Mouse (Mus musculus) forebrain, embryonic 15.5 days (tissue): Measurements from ENCODE around the gene Pik3r2. TPM values are rescaled to one million over a fixed set of nuclear protein-coding genes. Genes with fewer than 3 reads are reported as not detected.

Source experiments
- ATAC-seq: fragments of 200-750 bp; cut with Nextera tagmentation; replicated peaks from 2 replicates; pipeline ENCODE4 v1.8.0; 2017; ENCODE audit warnings: mild to moderate bottlenecking, moderate TSS enrichment, moderate library complexity
- H3K27ac ChIP-seq: fragments of 300-500 bp; sonication (generic); replicated peaks from 2 replicates; pipeline ENCODE4 v1.5.1; 2015; ENCODE audit warnings: mild to moderate bottlenecking, inconsistent platforms
- H3K27me3 ChIP-seq: fragments of 300-500 bp; sonication (generic); 2 replicates; pipeline ENCODE4 v1.6.1; 2015; ENCODE audit warnings: inconsistent platforms
- H3K36me3 ChIP-seq: fragments of 300-500 bp; sonication (generic); 2 replicates; pipeline ENCODE4 v1.6.1; 2015; ENCODE audit warnings: mild to moderate bottlenecking, inconsistent platforms
- H3K4me1 ChIP-seq: fragments of 300-500 bp; sonication (generic); 2 replicates; pipeline ENCODE4 v1.6.1; 2015; ENCODE audit warnings: inconsistent platforms
- H3K4me2 ChIP-seq: fragments of 300-500 bp; sonication (generic); replicated peaks from 2 replicates; pipeline ENCODE4 v1.6.1; 2015; ENCODE audit warnings: mild to moderate bottlenecking, inconsistent platforms
- H3K4me3 ChIP-seq: fragments of 300-500 bp; sonication (generic); 2 replicates; pipeline ENCODE4 v1.5.1; 2015; ENCODE audit warnings: mild to moderate bottlenecking, inconsistent platforms
- H3K9ac ChIP-seq: fragments of 300-500 bp; sonication (generic); replicated peaks from 2 replicates; pipeline ENCODE4 v1.6.1; 2015; ENCODE audit warnings: mild to moderate bottlenecking, inconsistent platforms
- H3K9me3 ChIP-seq: fragments of 300-500 bp; sonication (generic); 2 replicates; pipeline ENCODE4 v1.6.1; 2016; ENCODE audit warnings: inconsistent platforms
- WGBS: fragments of 180-500 bp; shearing (Covaris S2); methylation state at CpG from one replicate; pipeline ENCODE4 v1.1.7; 2015; ENCODE audit warnings: mixed read lengths; 5-methylcytosine and 5-hydroxymethylcytosine counted together
- polyA plus RNA-seq: library from polyadenylated mRNA; unstranded; fragments of >200 nt; fragmentation: Nextera tagmentation; extraction: Ambion mirVana; gene quantifications from 2 replicates; pipeline ENCODE4 v1.2.1, GENCODE M21; 2015

Gene Pik3r2
- polyA plus RNA-seq, 1 experiment from 2014 or later = 127 TPM

GRCm38 (mm10) chr8:70752000-70752764 lies 24.3 kb downstream of the Pik3r2 start:
- WGBS = 41% methylated on average over 11 of the region's 11 CpGs
- no peak overlapping the region for H3K9ac ChIP-seq
- no peak for ATAC-seq
- no peaks in the 10 kb centered on the region for H3K9me3 ChIP-seq
- H3K4me1 ChIP-seq = peaks cover 24% of the 10 kb centered on the region
- H3K27ac ChIP-seq = peak overlapping the region; percentile 19; the same call in 1 of the 2 replicates
- H3K4me2 ChIP-seq = no peak overlapping the region
- H3K4me3 ChIP-seq = no peak overlapping the region
- H3K36me3 ChIP-seq = peaks cover 13% of the 10 kb centered on the region
- peaks cover under 1% of the 10 kb centered on the region; the same call in 1 of the 2 replicates for H3K27me3 ChIP-seq

GRCm38 (mm10) chr8:70750128-70750680 lies 26.3 kb downstream of the Pik3r2 start:
- H3K27me3 ChIP-seq = peaks cover 16% of the 10 kb centered on the region
- peaks cover 4% of the 10 kb centered on the region for H3K4me1 ChIP-seq
- WGBS = 87% methylated on average over 13 of the region's 13 CpGs
- H3K9ac ChIP-seq = no peak overlapping the region
- no peak for ATAC-seq
- H3K36me3 ChIP-seq = no peaks in the 10 kb centered on the region
- H3K9me3 ChIP-seq = no peaks in the 10 kb centered on the region
- H3K27ac ChIP-seq = no peak overlapping the region
- H3K4me2 ChIP-seq = no peak overlapping the region
- no peak overlapping the region for H3K4me3 ChIP-seq

- Histone ChIP-seq H3K9me3 (no peaks in the 10 kb centered on the region), H3K36me3 (no peaks in the 10 kb centered on the region), H3K9ac (no peak overlapping the region), H3K4me1 (peaks cover 3% of the 10 kb centered on the region), H3K4me3 (no peak overlapping the region), H3K27ac (no peak overlapping the region), H3K4me2 (no peak overlapping the region), H3K27me3 (peaks cover 23% of the 10 kb centered on the region)
- 90% methylated on average over 19 of the region's 19 CpGs for WGBS
- ATAC-seq = no peak
These were observed 27.3 kb downstream of the Pik3r2 start for GRCm38 (mm10) chr8:70749097-70749674.

GRCm38 (mm10) chr8:70748246-70749096 lies 28.0 kb downstream of the Pik3r2 start:
- no peak overlapping the region for H3K4me3 ChIP-seq
- ATAC-seq = no peak
- H3K9ac ChIP-seq = no peak overlapping the region
- H3K4me2 ChIP-seq = no peak overlapping the region
- no peaks in the 10 kb centered on the region for H3K36me3 ChIP-seq
- no peak overlapping the region for H3K27ac ChIP-seq
- H3K9me3 ChIP-seq = no peaks in the 10 kb centered on the region
- peaks cover 10% of the 10 kb centered on the region for H3K4me1 ChIP-seq
- WGBS = 89% methylated on average over 23 of the region's 23 CpGs
- peaks cover 30% of the 10 kb centered on the region for H3K27me3 ChIP-seq

- WGBS = 89% methylated on average over 18 of the region's 18 CpGs
- Histone ChIP-seq H3K27ac (no peak overlapping the region), H3K4me3 (no peak overlapping the region), H3K36me3 (no peaks in the 10 kb centered on the region), H3K27me3 (peaks cover 41% of the 10 kb centered on the region), H3K9me3 (no peaks in the 10 kb centered on the region), H3K4me2 (no peak overlapping the region), H3K9ac (no peak overlapping the region), H3K4me1 (peaks cover 18% of the 10 kb centered on the region)
- ATAC-seq = no peak
These were observed 29.2 kb downstream of the Pik3r2 start for GRCm38 (mm10) chr8:70747211-70747890.

GRCm38 (mm10) chr8:70746676-70747075 lies 29.8 kb downstream of the Pik3r2 start:
- Histone ChIP-seq H3K4me2 (no peak overlapping the region), H3K27me3 (peaks cover 47% of the 10 kb centered on the region), H3K4me3 (no peak overlapping the region), H3K9me3 (no peaks in the 10 kb centered on the region), H3K36me3 (no peaks in the 10 kb centered on the region), H3K9ac (no peak overlapping the region), H3K27ac (no peak overlapping the region), H3K4me1 (peaks cover 18% of the 10 kb centered on the region)
- ATAC-seq = no peak
- 78% methylated on average over 9 of the region's 9 CpGs for whole genome bisulfite sequencing

GRCm38 (mm10) chr8:70745691-70746220 lies 30.8 kb downstream of the Pik3r2 start:
- H3K27me3 ChIP-seq = peaks cover 55% of the 10 kb centered on the region
- no peak for ATAC-seq
- no peak overlapping the region for H3K9ac ChIP-seq
- H3K4me1 ChIP-seq = peaks cover 18% of the 10 kb centered on the region
- no peaks in the 10 kb centered on the region for H3K9me3 ChIP-seq
- no peaks in the 10 kb centered on the region for H3K36me3 ChIP-seq
- H3K27ac ChIP-seq = no peak overlapping the region
- H3K4me3 ChIP-seq = no peak overlapping the region
- 64% methylated on average over 19 of the region's 19 CpGs for WGBS
- no peak overlapping the region for H3K4me2 ChIP-seq

- peaks cover 55% of the 10 kb centered on the region for H3K27me3 ChIP-seq
- 63% methylated on average over 11 of the region's 11 CpGs for WGBS
- H3K4me2 ChIP-seq = no peak overlapping the region
- ATAC-seq = no peak
- H3K36me3 ChIP-seq = no peaks in the 10 kb centered on the region
- no peak overlapping the region for H3K4me3 ChIP-seq
- no peaks in the 10 kb centered on the region for H3K9me3 ChIP-seq
- no peak overlapping the region for H3K9ac ChIP-seq
- peaks cover 18% of the 10 kb centered on the region for H3K4me1 ChIP-seq
- H3K27ac ChIP-seq = no peak overlapping the region
These were observed 31.7 kb downstream of the Pik3r2 start for GRCm38 (mm10) chr8:70744806-70745205.

GRCm38 (mm10) chr8:70743656-70744590 lies 32.6 kb downstream of the Pik3r2 start:
- peaks cover 56% of the 10 kb centered on the region for H3K27me3 ChIP-seq
- 3% methylated on average over 48 of the region's 48 CpGs for WGBS

GRCm38 (mm10) chr8:70742981-70743655 lies 33.4 kb downstream of the Pik3r2 start:
- H3K9ac ChIP-seq = peak overlapping the region; percentile 32; the same call in 1 of the 2 replicates
- H3K27me3 ChIP-seq = peaks cover 58% of the 10 kb centered on the region
- H3K4me1 ChIP-seq = peaks cover 18% of the 10 kb centered on the region
- no peaks in the 10 kb centered on the region for H3K9me3 ChIP-seq
- ATAC-seq = 0 out of 2 replicates have a peak, but pooled peaks have one; percentile 21
- H3K36me3 ChIP-seq = no peaks in the 10 kb centered on the region
- H3K27ac ChIP-seq = no peak overlapping the region
- WGBS = 2% methylated on average over 38 of the region's 38 CpGs
- peak overlapping the region; percentile 50 for H3K4me2 ChIP-seq
- H3K4me3 ChIP-seq = peak overlapping the region; percentile 37; the same call in 1 of the 2 replicates

More at GRCm38 (mm10) chr8:70743656-70744590, 32.6 kb downstream of the Pik3r2 start:
- Histone ChIP-seq H3K9ac (peak overlapping the region; percentile 49), H3K9me3 (no peaks in the 10 kb centered on the region), H3K4me1 (peaks cover 18% of the 10 kb centered on the region), H3K4me3 (peak overlapping the region; percentile 37), H3K27ac (no peak overlapping the region), H3K4me2 (peak overlapping the region; percentile 50), H3K36me3 (no peaks in the 10 kb centered on the region)
- peak; percentile 20; the same call in 1 of the 2 replicates for ATAC-seq
